Mouse (Mus musculus) forebrain, embryonic 12.5 days (tissue): ENCODE results near the gene Nin. TPM values are rescaled to one million over a fixed set of nuclear protein-coding genes. Genes with fewer than 3 reads are reported as not detected.

ENCODE experiments used
- ATAC-seq: fragments of 200-750 bp; cut with Nextera tagmentation; 2 replicates; pipeline ENCODE4 v1.8.0; 2017; ENCODE audit warnings: moderate TSS enrichment; ENCODE audit not compliant: low FRiP score
- H3K27ac ChIP-seq: fragments of 300-500 bp; sonication (generic); 2 replicates; pipeline ENCODE4 v1.5.1; 2016; ENCODE audit warnings: mild to moderate bottlenecking
- H3K27me3 ChIP-seq: fragments of 300-500 bp; sonication (generic); 2 replicates; pipeline ENCODE4 v1.6.1; 2016; ENCODE audit warnings: mild to moderate bottlenecking
- H3K36me3 ChIP-seq: fragments of 300-500 bp; sonication (generic); replicated peaks from 2 replicates; pipeline ENCODE4 v1.6.1; 2016; ENCODE audit warnings: mild to moderate bottlenecking
- H3K4me1 ChIP-seq: fragments of 300-500 bp; sonication (generic); 2 replicates; pipeline ENCODE4 v1.6.1; 2016
- H3K4me2 ChIP-seq: fragments of 300-500 bp; sonication (generic); 2 replicates; pipeline ENCODE4 v1.6.1; 2016; ENCODE audit warnings: mild to moderate bottlenecking, moderate library complexity
- H3K4me3 ChIP-seq: fragments of 300-500 bp; sonication (generic); replicated peaks from 2 replicates; pipeline ENCODE4 v1.5.1; 2016; ENCODE audit warnings: mild to moderate bottlenecking
- H3K9ac ChIP-seq: fragments of 300-500 bp; sonication (generic); 2 replicates; pipeline ENCODE4 v1.6.1; 2016; ENCODE audit warnings: mild to moderate bottlenecking
- H3K9me3 ChIP-seq: fragments of 300-500 bp; sonication (generic); 2 replicates; pipeline ENCODE4 v1.6.1; 2016
- WGBS: fragments of 180-500 bp; shearing (Covaris S2); methylation state at CpG from one replicate; pipeline ENCODE4 v1.1.7; 2016; 5-methylcytosine and 5-hydroxymethylcytosine counted together
- polyA plus RNA-seq: library from polyadenylated mRNA; unstranded; fragments of >200 nt; fragmentation: Nextera tagmentation; extraction: Ambion mirVana; gene quantifications from 2 replicates; pipeline ENCODE4 v1.2.1, GENCODE M21; 2016

The Nin gene
- polyA plus RNA-seq, 1 experiment from 2014 or later = 15.5 TPM

DNA sequence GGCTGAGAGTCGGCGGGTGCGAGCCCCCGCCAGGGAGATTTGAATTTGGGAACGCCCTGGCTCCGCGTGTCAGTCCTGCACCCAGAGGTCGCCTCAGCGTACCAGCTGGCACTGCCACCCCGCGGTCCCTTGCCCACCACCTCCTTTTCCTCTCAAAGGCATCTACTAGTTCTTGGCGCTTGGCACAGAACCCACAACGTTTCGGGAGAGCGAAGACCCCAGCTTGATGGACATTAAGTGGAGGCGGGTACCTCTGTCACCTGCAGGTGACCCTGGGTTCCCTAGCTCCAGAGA, 1.5 kb downstream of the Nin start:
- peak overlapping the region; percentile 83 for H3K4me3 ChIP-seq
- peak overlapping the region; percentile 87 for H3K27ac ChIP-seq
- no peaks in the 10 kb centered on the region for H3K36me3 ChIP-seq
- H3K9ac ChIP-seq = peak overlapping the region; percentile 87
- no peak for ATAC-seq
- peak overlapping the region; percentile 96 for H3K4me2 ChIP-seq
- 2% methylated on average over 13 of the region's 16 CpGs for WGBS
- H3K27me3 ChIP-seq = peaks cover 57% of the 10 kb centered on the region
- H3K4me1 ChIP-seq = peaks cover 33% of the 10 kb centered on the region
- no peaks in the 10 kb centered on the region for H3K9me3 ChIP-seq

GRCm38 (mm10) chr12:70111367-70112089, 2.0 kb downstream of the Nin start:
- Histone ChIP-seq H3K4me1 (peaks cover 37% of the 10 kb centered on the region), H3K4me2 (peak overlapping the region; percentile 96), H3K27me3 (peaks cover 54% of the 10 kb centered on the region), H3K36me3 (no peaks in the 10 kb centered on the region), H3K9me3 (no peaks in the 10 kb centered on the region), H3K27ac (peak overlapping the region; percentile 87), H3K4me3 (peak overlapping the region; percentile 83), H3K9ac (peak overlapping the region; percentile 87)
- 1% methylated on average over 72 of the region's 101 CpGs for WGBS
- peak; percentile 86 for ATAC-seq

DNA sequence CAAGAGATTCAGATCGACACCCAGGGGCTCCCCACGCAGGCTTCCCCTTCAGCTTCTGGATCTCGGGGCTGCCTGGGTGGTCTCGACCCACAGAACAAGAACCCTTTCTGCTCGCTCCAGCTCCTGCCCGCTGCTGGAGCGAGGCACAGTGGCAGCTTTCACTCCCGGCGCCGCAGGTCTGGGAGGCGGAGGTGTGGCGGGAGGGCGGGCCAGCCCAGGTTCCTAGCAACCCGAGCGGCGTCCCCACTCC, 2.5 kb downstream of the Nin start:
- Histone ChIP-seq H3K27me3 (peaks cover 54% of the 10 kb centered on the region), H3K9ac (peak overlapping the region; percentile 87), H3K36me3 (no peaks in the 10 kb centered on the region), H3K4me1 (peaks cover 42% of the 10 kb centered on the region), H3K4me2 (peak overlapping the region; percentile 96), H3K27ac (peak overlapping the region; percentile 87), H3K4me3 (peak overlapping the region; percentile 83), H3K9me3 (no peaks in the 10 kb centered on the region)
- 1% methylated on average over 16 of the region's 16 CpGs for WGBS
- ATAC-seq = peak; percentile 67; the same call in 1 of the 2 replicates

- WGBS = 13% methylated on average over 23 of the region's 23 CpGs
- peak overlapping the region; percentile 96 for H3K4me2 ChIP-seq
- H3K4me1 ChIP-seq = peaks cover 46% of the 10 kb centered on the region
- no peaks in the 10 kb centered on the region for H3K36me3 ChIP-seq
- no peaks in the 10 kb centered on the region for H3K9me3 ChIP-seq
- peaks cover 50% of the 10 kb centered on the region for H3K27me3 ChIP-seq
- peak overlapping the region; percentile 87; the same call in 1 of the 2 replicates for H3K27ac ChIP-seq
- H3K9ac ChIP-seq = peak overlapping the region; percentile 87
- peak overlapping the region; percentile 83 for H3K4me3 ChIP-seq
- ATAC-seq = no peak
Measured at GRCm38 (mm10) chr12:70110375-70111116, 3.0 kb downstream of the Nin start.

DNA sequence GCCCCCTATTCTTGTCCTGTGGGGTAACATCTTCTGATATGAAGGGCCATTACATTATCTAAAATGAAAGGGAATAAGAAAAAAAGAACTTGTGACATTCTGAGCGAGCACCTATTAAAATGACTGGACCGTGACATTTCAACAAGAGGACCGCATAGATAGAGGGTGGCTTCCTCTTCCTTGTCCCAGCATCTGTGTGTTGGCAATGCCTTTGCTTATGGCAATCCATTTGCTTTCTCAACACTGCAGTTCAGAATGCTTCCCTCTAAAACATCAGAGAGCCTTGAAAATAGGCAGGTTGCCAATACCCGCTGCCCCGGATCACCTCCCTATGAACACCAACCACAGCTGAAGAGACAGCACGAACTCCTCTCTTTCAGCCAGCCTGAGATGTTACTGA, 3.6 kb downstream of the Nin start:
- Histone ChIP-seq H3K9ac (no peak overlapping the region), H3K27ac (no peak overlapping the region), H3K27me3 (peaks cover 44% of the 10 kb centered on the region), H3K4me3 (peak overlapping the region; percentile 83), H3K4me1 (peaks cover 52% of the 10 kb centered on the region), H3K4me2 (peak overlapping the region; percentile 96), H3K9me3 (no peaks in the 10 kb centered on the region), H3K36me3 (no peaks in the 10 kb centered on the region)
- ATAC-seq = no peak
- WGBS = 64% methylated on average over 6 of the region's 6 CpGs

- Histone ChIP-seq H3K36me3 (no peaks in the 10 kb centered on the region), H3K4me3 (no peak overlapping the region), H3K27me3 (peaks cover 40% of the 10 kb centered on the region), H3K9me3 (no peaks in the 10 kb centered on the region), H3K4me1 (peaks cover 64% of the 10 kb centered on the region), H3K9ac (no peak overlapping the region), H3K27ac (peak overlapping the region; percentile 9), H3K4me2 (no peak overlapping the region)
- ATAC-seq = peak; percentile 43
- WGBS = 5% methylated on average over 2 of the region's 2 CpGs
Measured at GRCm38 (mm10) chr12:70108104-70108503, 5.4 kb downstream of the Nin start.

GRCm38 (mm10) chr12:70106508-70106907, 7.0 kb downstream of the Nin start:
- no peak overlapping the region for H3K4me3 ChIP-seq
- no peak overlapping the region for H3K27ac ChIP-seq
- H3K27me3 ChIP-seq = peaks cover 36% of the 10 kb centered on the region
- peaks cover 67% of the 10 kb centered on the region for H3K4me1 ChIP-seq
- H3K9me3 ChIP-seq = no peaks in the 10 kb centered on the region
- 50% methylated on average over 9 of the region's 9 CpGs for WGBS
- no peak overlapping the region for H3K4me2 ChIP-seq
- no peak overlapping the region for H3K9ac ChIP-seq
- ATAC-seq = no peak
- H3K36me3 ChIP-seq = 0 out of 2 replicates have a peak, but pooled peaks cover under 1% of the 10 kb centered on the region

GRCm38 (mm10) chr12:70105885-70106284, 7.6 kb downstream of the Nin start:
- H3K4me3 ChIP-seq = no peak overlapping the region
- ATAC-seq = no peak
- 58% methylated on average over 6 of the region's 6 CpGs for WGBS
- H3K9me3 ChIP-seq = no peaks in the 10 kb centered on the region
- no peak overlapping the region for H3K4me2 ChIP-seq
- H3K27ac ChIP-seq = no peak overlapping the region
- H3K27me3 ChIP-seq = peaks cover 36% of the 10 kb centered on the region
- H3K36me3 ChIP-seq = 0 out of 2 replicates have a peak, but pooled peaks cover 3% of the 10 kb centered on the region
- no peak overlapping the region for H3K9ac ChIP-seq
- peaks cover 64% of the 10 kb centered on the region for H3K4me1 ChIP-seq

GRCm38 (mm10) chr12:70104776-70105420, 8.6 kb downstream of the Nin start:
- Histone ChIP-seq H3K4me1 (peaks cover 55% of the 10 kb centered on the region), H3K9me3 (no peaks in the 10 kb centered on the region), H3K4me2 (no peak overlapping the region), H3K27me3 (peaks cover 28% of the 10 kb centered on the region), H3K27ac (no peak overlapping the region), H3K4me3 (no peak overlapping the region), H3K36me3 (0 out of 2 replicates have a peak, but pooled peaks cover 3% of the 10 kb centered on the region), H3K9ac (no peak overlapping the region)
- WGBS = 7% methylated on average over 5 of the region's 5 CpGs
- ATAC-seq = no peak; the same call in 1 of the 2 replicates

GRCm38 (mm10) chr12:70104199-70104598, 9.3 kb downstream of the Nin start:
- H3K4me3 ChIP-seq = no peak overlapping the region
- H3K9ac ChIP-seq = no peak overlapping the region
- no peak overlapping the region for H3K27ac ChIP-seq
- WGBS = 49% methylated on average over 4 of the region's 4 CpGs
- no peak overlapping the region for H3K4me2 ChIP-seq
- H3K27me3 ChIP-seq = peaks cover 27% of the 10 kb centered on the region; the same call in 1 of the 2 replicates
- H3K9me3 ChIP-seq = no peaks in the 10 kb centered on the region
- ATAC-seq = no peak
- H3K4me1 ChIP-seq = peaks cover 53% of the 10 kb centered on the region
- 0 out of 2 replicates have a peak, but pooled peaks cover 3% of the 10 kb centered on the region for H3K36me3 ChIP-seq

DNA sequence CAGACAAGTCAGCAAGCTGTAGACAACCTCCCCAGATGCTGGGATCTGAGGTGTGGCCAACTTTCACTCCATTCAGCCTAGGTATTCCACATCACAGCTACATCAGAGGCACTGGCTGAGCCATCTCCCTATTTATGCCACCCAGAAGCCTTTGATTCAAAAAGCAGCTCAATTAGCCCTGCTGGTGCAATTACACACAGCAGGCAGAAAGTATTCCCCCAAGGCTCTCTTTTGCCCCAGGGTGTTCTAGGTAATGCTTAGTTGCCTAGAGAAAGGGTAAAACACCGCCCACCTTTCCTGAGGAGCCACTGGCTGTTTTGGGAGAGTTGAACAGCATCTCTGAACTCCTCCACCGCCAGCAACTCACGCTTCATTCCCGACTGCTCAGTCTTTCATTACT, 10.3 kb downstream of the Nin start:
- 0 out of 2 replicates have a peak, but pooled peaks cover 3% of the 10 kb centered on the region for H3K36me3 ChIP-seq
- peaks cover 47% of the 10 kb centered on the region for H3K4me1 ChIP-seq
- ATAC-seq = no peak
- no peak overlapping the region for H3K27ac ChIP-seq
- 85% methylated on average over 4 of the region's 4 CpGs for WGBS
- no peaks in the 10 kb centered on the region for H3K9me3 ChIP-seq
- H3K4me3 ChIP-seq = no peak overlapping the region
- H3K4me2 ChIP-seq = no peak overlapping the region
- peaks cover 22% of the 10 kb centered on the region; the same call in 1 of the 2 replicates for H3K27me3 ChIP-seq
- no peak overlapping the region for H3K9ac ChIP-seq

GRCm38 (mm10) chr12:70102426-70102825, 11.1 kb downstream of the Nin start:
- Histone ChIP-seq H3K9ac (no peak overlapping the region), H3K4me2 (no peak overlapping the region), H3K4me1 (peaks cover 39% of the 10 kb centered on the region), H3K27me3 (peaks cover 15% of the 10 kb centered on the region; the same call in 1 of the 2 replicates), H3K36me3 (0 out of 2 replicates have a peak, but pooled peaks cover 3% of the 10 kb centered on the region), H3K9me3 (no peaks in the 10 kb centered on the region), H3K4me3 (no peak overlapping the region), H3K27ac (no peak overlapping the region)
- WGBS = 88% methylated on average over 9 of the region's 9 CpGs
- ATAC-seq = no peak
